Mouse (Mus musculus) MN1 (cell line): ENCODE measurements at regions not wholly inside any gene's neighbourhood (a gene's known extent, or its start where the extent isn't known, plus 50 kb on each side); places are given as distances from the start of the nearest gene placed in this dataset.
A peak's percentile ranks its signal among the peaks of the same experiment; 100 is the strongest.

Experiments
- DNase-seq: peaks from one replicate; pipeline ENCODE4 v3.0.0-alpha.2; 2016; ENCODE audit warnings: low spot score

DNA sequence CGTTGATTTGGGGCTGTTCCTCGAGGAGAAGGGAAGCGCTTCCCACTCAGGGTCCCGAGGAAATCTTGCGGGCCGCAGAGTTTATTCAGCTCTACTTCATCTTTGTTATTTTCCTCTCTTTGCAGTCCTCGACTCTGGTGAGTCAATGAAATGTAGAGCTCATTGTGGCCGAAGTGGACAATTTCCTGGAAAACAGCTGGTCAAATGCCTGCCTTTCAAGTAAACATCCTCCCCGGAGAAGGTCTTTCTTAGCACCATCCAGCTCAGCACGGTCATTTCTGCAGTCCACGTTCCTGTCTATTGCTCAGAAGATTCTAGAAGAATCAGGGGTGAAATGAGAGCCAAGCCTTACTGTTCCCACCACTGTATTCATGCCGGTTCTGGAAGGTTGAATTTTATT lies 133.0 kb downstream of the Bcas1 start:
- no peak for DNase-seq

DNA sequence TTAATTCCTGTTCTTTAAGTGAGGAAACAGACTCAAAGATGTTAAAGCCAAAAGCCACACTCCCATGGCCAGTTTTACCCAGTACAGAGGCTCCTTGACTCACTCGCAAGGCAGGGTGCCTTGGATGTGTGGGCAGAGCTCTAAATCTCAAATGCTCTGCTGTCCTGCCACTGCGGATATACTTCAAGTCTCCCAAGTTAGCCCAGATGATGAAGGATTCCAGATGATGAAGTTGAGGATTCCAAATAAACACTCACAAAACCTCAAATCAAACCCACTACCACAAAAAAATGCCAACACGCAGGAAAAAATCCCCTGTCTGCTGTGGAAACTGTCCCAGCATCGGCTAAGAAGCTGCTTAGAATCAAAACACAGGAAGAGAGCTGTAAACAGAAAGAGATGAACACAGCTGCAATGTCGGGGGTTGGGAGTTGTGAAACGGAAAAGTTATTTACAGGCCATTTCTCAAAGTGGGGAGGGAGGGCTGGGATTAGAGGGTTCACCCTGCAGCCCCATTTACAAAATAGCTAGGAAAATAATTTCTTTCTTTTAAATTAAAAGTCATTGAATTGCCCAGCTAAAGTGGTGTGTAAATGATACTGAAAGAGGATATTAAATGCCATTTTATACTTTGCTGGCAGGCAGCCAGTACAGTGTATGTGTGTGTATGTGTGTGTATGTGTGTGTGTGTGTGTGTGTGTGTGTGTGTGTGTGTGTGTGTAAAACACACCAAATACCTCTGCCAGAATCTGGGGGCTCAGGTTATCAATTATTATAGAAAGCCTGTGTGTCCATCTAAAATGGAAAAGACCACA lies 135.6 kb downstream of the Bcas1 start:
- no peak for DNase-seq

DNA sequence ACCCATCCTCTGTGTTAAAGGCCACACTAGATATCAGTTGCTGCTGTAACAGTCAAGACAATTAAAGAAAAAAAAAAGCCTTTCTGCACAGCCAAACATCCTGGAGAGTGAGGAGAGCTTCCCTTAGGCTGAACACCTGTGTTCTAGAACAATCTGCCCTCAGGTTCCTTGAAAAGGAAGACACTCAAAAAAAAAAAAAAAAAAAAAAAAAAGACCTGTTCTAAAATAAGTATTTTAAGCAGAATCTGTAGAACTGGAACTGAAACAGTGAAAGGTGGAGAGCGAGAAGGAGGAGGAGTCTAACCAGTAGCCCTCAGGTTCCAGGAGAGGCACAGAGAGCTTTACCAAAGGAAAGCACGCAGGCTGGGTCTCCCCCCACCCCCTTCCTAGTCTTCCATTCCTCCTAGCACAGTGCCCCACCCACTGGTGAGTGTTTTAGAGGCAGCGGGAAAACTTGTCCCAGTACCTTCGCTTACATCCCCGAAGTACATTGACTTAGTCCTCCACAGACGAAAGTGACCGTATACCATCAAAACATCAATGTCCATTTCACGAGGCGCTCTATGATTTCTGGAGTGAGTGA lies 138.2 kb downstream of the Bcas1 start:
- peak; percentile 40 for DNase-seq

DNA sequence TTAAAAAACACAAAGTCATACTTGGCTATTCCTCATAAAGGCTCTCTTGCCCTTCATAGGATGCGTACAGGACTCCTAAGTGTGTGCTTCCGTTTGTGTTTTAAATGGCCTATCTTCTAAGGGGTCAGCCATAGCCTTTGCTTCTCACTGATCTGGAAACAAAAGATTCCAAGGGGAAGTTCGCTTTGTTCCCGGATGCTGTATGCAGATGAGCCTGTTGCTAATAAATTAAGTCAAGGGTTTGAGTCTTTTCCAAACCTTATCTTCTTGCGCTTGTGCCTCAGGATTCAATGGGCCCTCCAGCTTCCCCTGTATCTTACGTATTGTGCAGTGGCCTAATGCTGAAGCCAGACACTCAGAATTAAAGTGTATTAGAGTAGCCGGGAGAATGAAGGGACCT lies 138.9 kb downstream of the Bcas1 start:
- DNase-seq: peak; percentile 44

DNA sequence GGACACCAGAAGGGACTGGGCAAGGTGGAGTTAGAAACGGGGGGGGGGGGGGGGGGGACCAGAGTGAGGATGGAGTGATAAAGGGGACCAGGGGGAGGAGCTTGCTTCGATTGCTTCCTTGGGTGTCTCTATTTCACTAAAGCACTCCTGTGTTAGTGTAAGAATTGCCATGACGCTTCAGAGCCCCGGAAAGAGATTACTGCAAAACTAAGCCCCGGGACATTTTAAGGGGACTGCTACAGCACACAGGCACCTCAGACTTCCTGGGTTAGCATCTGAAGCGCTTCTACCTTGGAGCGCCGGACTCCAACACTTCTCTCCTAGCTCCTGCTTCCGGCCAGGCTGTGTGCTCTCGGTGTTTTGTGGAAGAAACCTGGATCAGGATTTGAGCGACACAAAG lies 139.4 kb downstream of the Bcas1 start:
- peak; percentile 32 for DNase-seq

DNA sequence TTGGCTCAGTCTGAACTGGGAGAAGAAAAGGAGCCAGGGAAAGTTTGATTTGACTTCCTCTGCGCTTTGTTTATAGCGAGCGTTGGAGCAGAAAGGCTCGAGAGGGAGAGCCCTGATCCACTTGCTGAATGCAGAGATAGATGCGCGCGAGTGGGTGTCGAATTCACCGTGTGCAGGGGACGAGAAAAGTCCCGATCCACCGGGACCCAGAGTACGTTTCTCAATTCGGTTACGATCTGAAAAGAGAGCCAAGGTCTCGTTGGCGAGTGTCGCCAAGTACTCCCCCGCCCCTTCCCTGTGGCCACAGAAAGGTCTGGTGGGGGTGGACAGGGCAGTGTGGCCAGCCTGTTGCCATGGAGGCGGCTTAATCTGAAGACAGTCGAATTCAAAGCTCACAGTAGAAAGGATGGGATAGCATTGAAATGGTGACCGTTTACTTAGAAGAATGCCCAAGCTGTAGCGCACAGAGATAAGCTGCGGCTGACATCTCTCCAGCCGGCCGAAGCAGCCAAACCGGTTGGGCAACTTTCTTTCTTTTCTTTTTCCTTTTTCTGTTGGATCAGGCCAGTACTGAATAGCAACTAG lies 139.5 kb upstream of the Zfp217 start:
- peak; percentile 71 for DNase-seq

DNA sequence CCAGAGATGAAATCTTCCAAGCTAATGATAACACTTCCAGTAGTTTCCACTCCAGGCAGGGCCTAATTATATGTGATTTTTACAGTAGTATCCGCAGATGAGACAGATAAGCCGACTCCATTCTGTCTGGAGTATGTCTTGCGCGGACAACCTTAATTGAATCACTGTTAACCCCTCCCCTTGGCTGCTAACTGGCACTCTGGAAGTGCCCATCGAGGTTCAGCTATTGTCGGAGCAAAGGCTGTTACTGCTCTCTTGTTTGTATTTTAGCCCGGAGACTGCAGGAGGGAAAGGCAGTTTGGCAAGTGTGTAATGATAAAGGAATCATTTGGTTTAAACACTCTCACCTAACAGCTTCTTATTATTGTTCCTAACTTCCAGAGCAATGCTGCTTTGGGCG lies 138.9 kb upstream of the Zfp217 start:
- DNase-seq: peak; percentile 90

DNA sequence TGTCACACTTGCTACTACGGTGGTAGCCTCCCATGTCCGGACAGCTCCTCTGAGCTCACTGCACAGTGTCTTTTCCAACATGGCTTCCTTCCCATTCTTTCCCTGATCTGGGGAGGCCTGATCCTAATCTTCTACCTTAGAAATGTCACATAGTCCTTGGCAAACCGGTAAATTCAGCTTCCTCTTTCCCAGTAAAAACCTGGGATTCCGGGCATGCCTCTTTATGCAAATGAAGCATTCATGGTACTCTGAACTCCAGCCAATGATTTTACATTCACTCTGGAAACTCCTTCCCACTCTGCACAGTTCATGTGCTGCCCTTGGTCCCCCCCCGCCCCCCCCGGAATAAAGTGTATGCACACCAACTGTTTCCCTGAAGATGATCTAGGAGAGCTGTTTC lies 134.6 kb upstream of the Zfp217 start:
- DNase-seq: no peak

DNA sequence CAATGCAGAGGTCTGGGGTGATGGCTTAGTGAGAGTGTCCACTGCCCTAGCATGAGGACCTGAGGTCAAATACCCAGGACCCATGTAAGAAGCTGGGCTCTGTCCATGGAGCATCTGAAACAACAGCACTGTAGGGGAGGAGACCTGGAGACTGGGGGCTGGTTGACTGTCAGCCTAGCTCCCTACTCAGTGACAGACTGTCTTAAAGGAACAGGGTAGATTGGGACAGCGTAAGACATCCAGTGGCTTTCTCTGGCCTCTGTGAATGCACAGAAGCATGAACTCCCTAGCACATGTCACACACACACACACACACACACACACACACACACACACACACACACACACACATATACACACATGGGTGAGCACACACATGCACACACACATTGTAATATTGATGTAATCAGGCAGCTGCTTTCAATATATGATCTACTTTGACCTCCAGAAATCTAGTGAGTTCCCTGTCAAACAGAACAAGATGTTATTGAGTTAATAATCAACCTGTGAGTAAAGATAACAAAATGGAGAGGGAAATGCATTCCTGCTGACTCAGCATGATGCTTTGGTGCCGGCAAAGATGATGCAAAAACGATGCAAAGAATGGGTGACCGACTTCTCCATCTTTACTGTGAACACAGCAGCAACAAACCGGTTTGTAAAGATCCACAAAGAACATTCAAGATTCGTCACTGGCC lies 133.6 kb upstream of the Zfp217 start:
- DNase-seq: peak; percentile 54

DNA sequence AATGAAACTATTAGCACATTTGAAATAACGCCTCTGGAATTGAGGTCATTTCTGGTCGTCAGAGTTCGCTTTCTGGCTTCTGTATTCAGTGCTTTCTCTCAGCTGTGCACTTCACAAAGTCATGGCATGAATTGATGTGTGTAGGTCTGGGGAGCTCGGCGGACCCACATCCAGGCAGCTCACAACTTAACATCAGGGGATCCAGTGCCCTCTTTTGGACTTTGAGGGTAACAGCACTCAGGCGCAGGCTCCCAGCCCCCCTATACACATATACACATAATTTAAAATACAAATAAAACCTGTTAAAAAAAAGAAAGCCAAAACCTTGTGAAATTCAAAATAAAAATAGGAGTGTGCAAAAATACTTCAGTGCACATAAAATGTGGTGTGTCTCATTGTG lies 132.8 kb upstream of the Zfp217 start:
- no peak for DNase-seq

DNA sequence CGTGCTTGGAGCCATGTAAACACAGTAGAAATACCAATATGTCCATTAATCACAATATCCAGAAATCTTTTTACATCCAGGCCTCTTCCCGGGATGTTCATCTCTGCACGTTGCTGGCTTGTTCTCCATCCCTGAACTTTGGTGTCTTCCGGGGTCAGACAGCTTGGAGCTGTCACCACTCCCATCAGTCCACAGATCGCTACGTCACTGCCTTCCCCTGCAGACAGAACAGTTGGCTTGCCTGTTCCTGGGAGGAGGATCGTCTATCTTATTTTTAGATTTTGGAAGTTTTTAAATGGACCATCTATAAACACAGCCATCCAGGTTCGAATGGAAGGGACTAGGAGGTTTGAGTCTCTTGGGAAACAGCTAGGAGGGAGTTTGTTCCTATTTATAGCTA lies 130.0 kb upstream of the Zfp217 start:
- DNase-seq: no peak

DNA sequence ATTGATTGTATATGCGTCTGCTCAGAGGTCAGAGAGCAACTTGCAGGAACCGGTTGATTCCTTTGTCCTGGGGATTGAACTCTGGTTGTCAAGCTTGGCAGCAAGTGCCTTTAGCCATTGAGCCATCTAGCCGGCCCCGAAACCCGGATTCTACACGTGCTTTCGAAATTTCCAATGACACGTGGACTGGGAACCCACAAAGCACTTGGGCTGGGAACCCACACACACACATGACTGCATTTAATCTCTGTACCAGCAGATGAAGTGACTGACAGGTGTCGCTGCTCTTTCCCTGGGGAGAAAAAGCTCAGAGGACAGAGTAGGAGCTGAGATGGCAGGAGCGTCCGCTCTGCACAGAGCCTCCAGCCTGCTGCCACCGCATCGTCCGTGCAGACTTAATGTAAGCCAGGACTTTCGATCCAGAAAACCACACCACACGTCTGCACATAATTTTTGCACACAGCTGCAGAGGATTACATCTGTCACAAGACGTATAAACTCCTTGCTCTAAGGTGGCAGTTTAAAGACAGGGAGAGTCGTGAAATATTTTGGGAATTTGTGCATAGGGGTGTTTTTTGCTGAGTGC lies 129.4 kb upstream of the Zfp217 start:
- DNase-seq: no peak

DNA sequence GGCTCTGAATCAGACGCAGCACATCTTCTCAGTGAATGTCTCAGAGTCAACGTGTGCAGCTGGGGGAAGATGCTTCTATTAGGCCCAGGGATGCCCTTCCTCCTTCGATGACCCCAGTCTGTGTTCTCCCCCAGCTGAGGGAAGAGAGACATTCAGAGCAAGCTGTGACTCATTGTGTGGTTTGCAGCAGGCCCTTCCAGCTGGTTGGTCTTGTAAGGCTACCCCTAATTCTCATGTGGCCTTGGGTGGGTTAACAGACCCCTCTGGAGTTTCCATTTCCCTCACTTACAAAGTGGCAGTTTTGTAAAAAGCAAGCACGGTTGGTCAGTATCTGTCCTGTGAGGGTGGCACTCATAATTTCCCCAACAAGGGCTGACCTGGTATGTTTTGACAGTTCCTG lies 127.8 kb upstream of the Zfp217 start:
- no peak for DNase-seq

DNA sequence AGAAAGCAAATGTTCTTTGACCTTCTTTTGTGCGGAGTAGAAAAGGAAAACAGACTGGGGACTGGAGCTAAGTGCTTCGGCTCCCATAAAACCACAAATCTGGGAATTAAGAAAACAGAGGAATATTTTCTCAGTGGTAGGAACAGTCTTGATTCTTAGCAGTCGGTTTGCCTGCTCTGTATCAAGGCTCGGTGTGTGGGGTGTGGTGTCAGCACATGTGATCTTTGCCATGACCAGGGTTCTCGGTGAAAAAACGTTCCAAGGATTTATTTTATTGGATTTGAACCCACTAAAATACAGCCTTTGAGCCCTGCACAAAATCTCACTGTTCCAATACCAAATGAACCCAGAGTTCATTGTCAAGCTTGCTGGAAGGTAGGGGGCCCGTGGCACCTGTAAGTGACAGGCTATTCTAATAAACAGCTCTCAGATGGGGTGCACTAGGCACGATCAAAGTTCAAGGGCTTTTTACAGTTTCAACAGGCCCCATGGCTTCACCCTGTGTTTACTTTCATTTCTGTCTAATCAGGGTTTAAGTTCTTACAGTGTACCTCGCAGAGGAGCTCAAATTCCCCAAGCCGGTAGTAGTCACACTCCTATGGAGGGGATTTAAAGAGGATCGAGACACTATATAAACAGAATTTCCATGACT lies 122.1 kb upstream of the Zfp217 start:
- DNase-seq: no peak

DNA sequence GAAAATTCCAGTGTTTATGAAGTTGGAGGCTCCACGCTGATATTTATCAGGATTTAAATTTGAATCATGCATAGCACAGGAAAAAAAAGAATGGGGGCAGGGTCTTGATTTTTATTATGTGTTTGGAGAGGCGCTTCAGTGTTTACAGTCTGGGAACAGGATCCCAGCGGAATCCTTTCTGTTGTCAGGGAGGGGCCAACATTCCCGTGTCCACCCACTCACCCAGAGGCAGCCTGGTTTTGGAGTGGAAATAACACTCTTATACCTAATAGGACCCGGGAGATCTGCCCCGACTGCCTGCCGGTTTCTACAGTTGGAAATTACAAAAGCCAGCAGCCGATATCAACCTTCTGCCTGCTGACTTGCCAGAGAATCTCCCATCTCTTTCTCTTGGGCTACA lies 120.2 kb upstream of the Zfp217 start:
- DNase-seq: peak; percentile 45

DNA sequence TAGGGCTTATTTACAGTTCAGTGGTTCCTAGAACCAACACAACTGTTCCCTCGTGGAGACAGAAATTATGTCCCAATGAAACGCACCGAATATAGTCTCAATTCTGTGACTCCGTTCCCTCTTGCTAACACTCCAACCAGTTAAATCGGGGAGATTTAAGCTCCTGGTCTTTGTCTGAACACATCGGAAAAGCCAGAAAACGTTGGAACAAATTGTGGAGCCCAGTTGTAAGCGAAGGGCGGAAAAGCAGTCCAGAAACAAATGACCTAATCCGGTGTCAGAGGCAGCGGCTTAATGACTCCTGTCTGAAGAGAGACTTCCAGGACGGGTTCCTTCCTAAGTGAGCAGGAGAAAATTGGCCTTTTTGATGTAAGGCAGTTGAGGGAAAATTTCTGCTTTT lies 119.2 kb upstream of the Zfp217 start:
- DNase-seq: no peak

DNA sequence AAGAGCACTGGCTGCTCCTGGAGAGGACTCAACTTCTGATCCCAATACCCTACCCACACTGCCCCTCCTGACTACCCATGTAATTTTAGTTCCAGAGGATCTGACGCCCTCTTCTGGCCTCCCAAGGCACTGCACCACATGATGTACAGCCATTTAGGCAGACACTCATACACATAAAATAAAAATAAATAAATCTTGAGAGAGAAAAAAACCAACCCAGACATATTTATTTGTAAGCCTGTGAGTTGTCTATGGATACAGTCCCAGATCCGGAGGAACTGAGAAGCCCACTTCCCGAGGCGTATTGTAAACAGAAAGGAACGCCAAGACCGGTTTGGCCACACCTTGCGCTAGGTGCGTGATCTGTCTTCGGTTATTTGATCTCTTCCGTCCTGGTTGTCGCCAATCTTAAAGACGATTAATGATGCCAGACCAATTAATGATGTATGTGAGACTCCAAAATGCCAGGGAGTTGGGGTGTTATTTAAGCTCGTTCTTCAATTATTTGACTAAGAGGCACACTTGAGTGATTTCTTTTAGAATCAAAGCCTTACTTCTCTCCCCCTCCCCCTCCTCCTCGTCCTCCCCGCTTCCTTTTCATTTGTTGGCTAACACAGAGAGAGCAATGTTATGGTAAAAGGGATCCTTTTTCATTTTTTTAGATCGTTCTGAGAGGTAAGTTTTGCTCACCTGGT lies 118.7 kb upstream of the Zfp217 start:
- no peak for DNase-seq

DNA sequence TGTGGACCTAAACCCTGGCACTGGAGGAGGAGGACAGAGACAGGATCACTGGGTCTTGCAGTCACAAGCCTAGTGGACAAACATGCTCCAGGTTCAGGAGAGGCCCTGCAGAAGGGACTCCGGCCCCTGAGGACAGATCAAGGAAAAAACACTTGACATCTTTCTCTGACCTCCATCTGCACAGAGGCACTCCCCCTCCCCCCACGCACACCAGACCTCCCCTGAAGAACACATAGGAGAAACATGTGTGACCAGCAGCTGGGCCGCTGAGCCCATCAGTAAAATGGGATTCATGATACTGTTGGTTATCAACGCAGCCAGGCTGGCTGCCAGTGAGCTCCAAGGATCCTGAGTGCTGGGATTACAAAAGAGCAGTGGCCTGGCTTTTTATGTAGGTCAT lies 115.7 kb upstream of the Zfp217 start:
- DNase-seq: peak; percentile 38

DNA sequence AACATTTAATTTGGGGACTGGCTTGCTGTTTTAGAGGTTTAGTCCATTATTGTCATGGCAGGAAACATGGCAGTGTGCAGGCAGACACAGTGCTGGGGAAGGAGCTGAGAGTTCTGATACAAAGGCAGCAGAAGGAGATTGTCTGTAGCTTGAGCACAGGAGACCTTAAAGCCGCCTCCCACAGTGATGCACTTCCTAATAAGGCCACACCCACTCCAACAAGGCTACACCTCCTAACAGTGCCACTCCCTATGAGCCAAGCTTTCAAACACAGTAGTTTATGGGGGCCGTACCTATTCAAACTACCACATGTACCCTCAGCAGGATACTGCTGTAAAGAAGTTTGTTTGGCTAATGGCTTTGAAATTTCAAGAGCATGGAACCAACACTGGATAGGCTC lies 113.3 kb upstream of the Zfp217 start:
- no peak for DNase-seq

DNA sequence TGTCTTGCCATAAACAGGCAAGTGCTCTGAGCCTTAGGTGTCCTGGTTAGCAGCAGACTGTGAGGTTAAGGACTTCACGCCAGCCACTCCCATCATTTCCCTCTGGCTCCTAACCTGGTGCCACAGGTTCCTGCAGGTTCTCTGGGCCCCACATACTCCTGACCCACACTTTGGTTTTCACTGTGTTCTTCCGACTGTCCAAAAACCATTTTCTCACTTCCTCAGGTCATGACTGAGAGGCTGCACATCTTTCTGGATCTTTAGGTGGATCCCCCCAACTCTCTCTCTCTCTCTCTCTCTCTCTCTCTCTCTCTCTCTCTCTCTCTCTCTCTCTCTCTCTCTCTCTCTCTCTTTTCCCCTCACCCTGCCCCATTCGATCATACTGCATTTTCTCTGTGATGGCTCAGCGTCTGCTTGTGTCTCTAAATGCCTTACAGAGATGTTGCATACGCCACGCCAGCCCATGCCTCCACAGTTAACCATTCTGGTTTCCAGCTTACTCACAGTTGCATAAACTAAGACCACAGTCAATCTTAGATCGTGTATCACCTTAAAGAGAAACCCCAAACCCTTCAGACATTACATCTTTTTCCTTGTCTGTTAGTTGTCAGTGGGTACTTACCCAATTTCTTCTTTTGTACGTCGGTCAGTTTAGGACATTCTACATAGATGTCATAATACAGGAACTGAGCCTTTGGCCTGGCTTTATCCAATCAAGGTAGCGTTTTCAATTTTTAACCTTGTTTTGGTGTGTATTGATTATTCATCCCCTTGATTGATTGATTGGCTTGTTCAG lies 112.0 kb upstream of the Zfp217 start:
- DNase-seq: no peak

DNA sequence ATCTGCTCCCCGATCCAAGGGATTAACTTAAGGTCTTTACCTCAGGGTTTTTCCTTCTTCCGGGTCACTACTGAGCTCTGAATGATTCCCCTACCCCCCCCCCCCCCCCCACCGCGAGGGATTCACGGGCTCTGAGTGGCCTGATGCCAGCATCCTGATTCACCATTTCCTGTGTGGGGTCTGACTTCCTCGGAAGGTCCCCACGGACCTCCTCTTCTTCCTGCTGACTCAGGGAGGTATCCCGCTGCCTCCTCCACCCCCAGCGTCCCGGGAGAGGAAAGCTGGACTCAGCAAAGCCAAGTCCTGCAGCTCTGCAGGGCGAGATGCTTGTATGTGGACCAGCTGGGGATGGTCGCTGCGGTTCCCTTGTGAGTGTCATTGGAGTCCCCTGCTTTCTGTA lies 110.5 kb upstream of the Zfp217 start:
- no peak for DNase-seq
